In genomic region chr7:28376011-28376771, GRCm38 (mm10) we compare ENCODE assay signal across 8 mouse cellular contexts. TPM values are rescaled to one million over a fixed set of nuclear protein-coding genes. Genes with fewer than 3 reads are reported as not detected.
A peak's percentile ranks its signal among the peaks of the same experiment; 100 is the strongest.
DNase-seq lines count a peak whose midpoint lies in the region; ATAC-seq and TF ChIP-seq lines count a peak whose summit lies in the region.

No protein-coding gene starts in this region.

- H3K9ac ChIP-seq in hindbrain, embryonic 16.5 days (ENCODE audit: low read depth, low read length), result peak overlapping the region; percentile 69
- peak overlapping the region; percentile 66 for H3K9ac ChIP-seq in liver, embryonic 14.5 days (replicated peaks)
- H3K9ac ChIP-seq in neural tube, embryonic 12.5 days, result peak overlapping the region; percentile 56

- peak overlapping the region; percentile 87 for H3K27ac ChIP-seq in hindbrain, embryonic 16.5 days (ENCODE audit: low read depth, low read length)
- peak overlapping the region; percentile 83 for H3K27ac ChIP-seq in liver, embryonic 14.5 days
- peak overlapping the region; percentile 86 for H3K27ac ChIP-seq in neural tube, embryonic 12.5 days

- no peaks in the 10 kb centered on the region for H3K9me3 ChIP-seq in hindbrain, embryonic 16.5 days (ENCODE audit: control insufficient read depth, low read length)
- no peaks in the 10 kb centered on the region for H3K9me3 ChIP-seq in liver, embryonic 14.5 days (ENCODE audit: control insufficient read depth, low read length)
- H3K9me3 ChIP-seq in neural tube, embryonic 12.5 days, result no peaks in the 10 kb centered on the region

- WGBS in hindbrain, embryonic 16.5 days, result 5% methylated on average over 30 of the region's 30 CpGs
- 4% methylated on average over 30 of the region's 30 CpGs for WGBS in liver, embryonic 14.5 days (ENCODE audit: insufficient replicate concordance)
- 5% methylated on average over 28 of the region's 30 CpGs for WGBS in neural tube, embryonic 12.5 days

- peak overlapping the region; percentile 53 for H3K4me2 ChIP-seq in hindbrain, embryonic 16.5 days (ENCODE audit: low read length)
- H3K4me2 ChIP-seq in liver, embryonic 14.5 days (ENCODE audit: low read depth), result peak overlapping the region; percentile 97
- H3K4me2 ChIP-seq in neural tube, embryonic 12.5 days (replicated peaks), result peak overlapping the region; percentile 66

- ATAC-seq in hindbrain, embryonic 16.5 days, result no peak
- ATAC-seq in liver, embryonic 14.5 days (ENCODE audit: insufficient read depth), result no peak
- no peak for ATAC-seq in neural tube, embryonic 12.5 days (ENCODE audit: low FRiP score, low read depth)

- peaks cover 29% of the 10 kb centered on the region for H3K4me1 ChIP-seq in hindbrain, embryonic 16.5 days (ENCODE audit: control insufficient read depth, insufficient read depth, low read depth, low read length)
- peaks cover 43 to 45% of the 10 kb centered on the region in 2 experiments for H3K4me1 ChIP-seq in liver, embryonic 14.5 days (replicated peaks; ENCODE audit: control insufficient read depth in 2 of 2, insufficient read depth in 2 of 2, low read length in 1 of 2)
- peaks cover 50% of the 10 kb centered on the region for H3K4me1 ChIP-seq in neural tube, embryonic 12.5 days

- H3K27me3 ChIP-seq in hindbrain, embryonic 16.5 days (replicated peaks; ENCODE audit: control insufficient read depth, insufficient read depth, low read length), result no peaks in the 10 kb centered on the region
- H3K27me3 ChIP-seq in liver, embryonic 14.5 days (ENCODE audit: control insufficient read depth, insufficient read depth, low read length), result peaks cover 6% of the 10 kb centered on the region; the same call in 1 of the 2 replicates
- H3K27me3 ChIP-seq in neural tube, embryonic 12.5 days (replicated peaks), result peaks cover 7% of the 10 kb centered on the region; the same call in 1 of the 2 replicates

- TF ChIP-seq EP300 in liver, embryonic 14.5 days (IDR thresholded peaks at IDR 0.05; ENCODE audit: low read depth), result no peak

- H3K36me3 ChIP-seq in hindbrain, embryonic 16.5 days (ENCODE audit: control insufficient read depth, insufficient read depth, low read length), result no peaks in the 10 kb centered on the region
- no peaks in the 10 kb centered on the region for H3K36me3 ChIP-seq in liver, embryonic 14.5 days (replicated peaks; ENCODE audit: control insufficient read depth, insufficient read depth, low read depth)
- H3K36me3 ChIP-seq in neural tube, embryonic 12.5 days, result no peaks in the 10 kb centered on the region

- peak; percentile 74 for DNase-seq in 3T3-L1 (ENCODE audit: low read depth, low spot score)
- peak; percentile 86 for DNase-seq in adipocyte (ENCODE audit: low spot score)
- DNase-seq in forelimb bud, embryonic 11.5 days (ENCODE audit: low read depth, low spot score), result peak; percentile 46
- no peak for DNase-seq in liver, embryonic 14.5 days (ENCODE audit: low read depth in 3 of 3, low spot score in 3 of 3)
- DNase-seq in thymus, postnatal 4 days, result peak; percentile 69
- DNase-seq in layer of hippocampus, adult 11-12 months (ENCODE audit: low spot score), result no peak

- H3K4me3 ChIP-seq in hindbrain, embryonic 16.5 days (ENCODE audit: low read length), result peak overlapping the region; percentile 48
- H3K4me3 ChIP-seq in liver, embryonic 14.5 days (ENCODE audit: insufficient read depth in 1 of 2, low read depth in 2 of 2, low read length in 2 of 2), result peak overlapping the region; percentile 55 to 59
- peak overlapping the region; percentile 36 for H3K4me3 ChIP-seq in neural tube, embryonic 12.5 days

- no peak for TF ChIP-seq CTCF in liver, embryonic 14.5 days (IDR thresholded peaks at IDR 0.05; ENCODE audit: low read depth)

RNA-seq across cellular contexts. Expression of gene Plekhg2, which starts 3.8 kb away (rescaled TPM):
- 18.8 and 26.7 TPM in 2 replicates for polyA plus RNA-seq in hindbrain, embryonic 16.5 days (2015; fragmentation: Nextera tagmentation; extraction: Ambion mirVana)
- 3.2 and 3.3 TPM in 2 replicates for polyA plus RNA-seq in liver, embryonic 14.5 days (2012; rRNA removed)
- polyA plus RNA-seq in liver, embryonic 14.5 days (2014; fragmentation: Nextera tagmentation; extraction: Ambion mirVana), result 2.7 and 3.4 TPM in 2 replicates
- 58.9 and 63.3 TPM in 2 replicates for polyA plus RNA-seq in neural tube, embryonic 12.5 days (2016; fragmentation: Nextera tagmentation; extraction: Ambion mirVana)

RNA-seq across cellular contexts. Expression of gene Zfp36, which starts 3.9 kb away (rescaled TPM):
- 3.9 and 4.0 TPM in 2 replicates for polyA plus RNA-seq in hindbrain, embryonic 16.5 days (2015; fragmentation: Nextera tagmentation; extraction: Ambion mirVana)
- polyA plus RNA-seq in liver, embryonic 14.5 days (2012; rRNA removed), result 3.9 and 5.1 TPM in 2 replicates
- polyA plus RNA-seq in liver, embryonic 14.5 days (2014; fragmentation: Nextera tagmentation; extraction: Ambion mirVana), result 4.6 and 5.0 TPM in 2 replicates
- polyA plus RNA-seq in neural tube, embryonic 12.5 days (2016; fragmentation: Nextera tagmentation; extraction: Ambion mirVana), result 5.6 and 6.5 TPM in 2 replicates

RNA-seq across cellular contexts. Expression of gene Med29, which starts 16.3 kb away (rescaled TPM):
- 42.7 and 47.2 TPM in 2 replicates for polyA plus RNA-seq in hindbrain, embryonic 16.5 days (2015; fragmentation: Nextera tagmentation; extraction: Ambion mirVana)
- polyA plus RNA-seq in liver, embryonic 14.5 days (2012; rRNA removed), result 21.0 and 22.2 TPM in 2 replicates
- 25.7 and 27.2 TPM in 2 replicates for polyA plus RNA-seq in liver, embryonic 14.5 days (2014; fragmentation: Nextera tagmentation; extraction: Ambion mirVana)
- polyA plus RNA-seq in neural tube, embryonic 12.5 days (2016; fragmentation: Nextera tagmentation; extraction: Ambion mirVana), result 42.9 and 43.9 TPM in 2 replicates

RNA-seq across cellular contexts. Expression of gene Paf1, which starts 16.6 kb away (rescaled TPM):
- 89.9 and 102 TPM in 2 replicates for polyA plus RNA-seq in hindbrain, embryonic 16.5 days (2015; fragmentation: Nextera tagmentation; extraction: Ambion mirVana)
- polyA plus RNA-seq in liver, embryonic 14.5 days (2012; rRNA removed), result 25.2 and 40.4 TPM in 2 replicates
- 15.0 and 18.3 TPM in 2 replicates for polyA plus RNA-seq in liver, embryonic 14.5 days (2014; fragmentation: Nextera tagmentation; extraction: Ambion mirVana)
- 85.3 and 87.8 TPM in 2 replicates for polyA plus RNA-seq in neural tube, embryonic 12.5 days (2016; fragmentation: Nextera tagmentation; extraction: Ambion mirVana)

RNA-seq across cellular contexts. Expression of gene Rps16, which starts 25.7 kb away (rescaled TPM):
- polyA plus RNA-seq in hindbrain, embryonic 16.5 days (2015; fragmentation: Nextera tagmentation; extraction: Ambion mirVana), result 430 and 440 TPM in 2 replicates
- 512 and 1,209 TPM in 2 replicates for polyA plus RNA-seq in liver, embryonic 14.5 days (2012; rRNA removed)
- polyA plus RNA-seq in liver, embryonic 14.5 days (2014; fragmentation: Nextera tagmentation; extraction: Ambion mirVana), result 874 and 900 TPM in 2 replicates
- polyA plus RNA-seq in neural tube, embryonic 12.5 days (2016; fragmentation: Nextera tagmentation; extraction: Ambion mirVana), result 540 and 574 TPM in 2 replicates

Comparison
In these comparisons a context has a peak if more than half of its experiments do, and no peak if none do; other contexts are left out.
1. DNase-seq: peak in 3T3-L1 (single experiment), adipocyte (single experiment), forelimb bud, embryonic 11.5 days (single experiment) and thymus, postnatal 4 days (single experiment); none in liver, embryonic 14.5 days (0 of 3) and layer of hippocampus, adult 11-12 months (single experiment).
2. Peak in every context shown above with its lines, with median percentiles within 50 percentile points of each other: H3K27ac ChIP-seq, H3K4me2 ChIP-seq, H3K4me3 ChIP-seq and H3K9ac ChIP-seq.